Mouse (Mus musculus) megakaryocyte, embryonic 14.5 days (primary cell): Measurements from ENCODE around the gene Chst3.

ENCODE experiments used
- FLI1 ChIP-seq: IDR thresholded peaks from 2 replicates; pipeline ENCODE4 v1.6.1; 2012; ENCODE audit warnings: low read length, inconsistent platforms, mixed read lengths
- GATA1 ChIP-seq: IDR thresholded peaks from 3 replicates; pipeline ENCODE4 v1.6.1; 2012; ENCODE audit warnings: mixed read lengths, low read length, inconsistent platforms, borderline replicate concordance

DNA sequence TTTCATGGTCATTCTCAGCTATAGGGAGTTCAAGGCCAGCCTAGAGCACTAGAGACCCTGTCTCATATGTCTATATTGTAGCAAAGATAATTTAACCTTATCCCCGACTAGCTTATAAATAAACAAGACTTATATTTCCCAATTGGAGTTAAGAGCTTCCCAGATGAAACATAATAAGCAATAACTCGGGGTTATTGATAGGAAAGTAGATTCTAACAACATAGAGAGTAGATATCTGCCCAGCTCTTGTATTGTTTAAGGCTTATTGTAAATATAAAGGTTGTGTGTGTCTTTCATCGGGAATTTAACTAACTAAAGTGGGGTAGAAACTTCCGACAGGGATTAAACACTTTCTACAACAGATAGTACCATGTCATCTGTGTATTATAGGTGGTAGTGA, 1.5 kb upstream of the Chst3 start:
- no peak for TF ChIP-seq GATA1
- TF ChIP-seq FLI1, result no peak
